Mouse (Mus musculus) midbrain, embryonic 14.5 days (tissue): Measurements from ENCODE around the gene Fbxl17. TPM values are rescaled to one million over a fixed set of nuclear protein-coding genes. Genes with fewer than 3 reads are reported as not detected.

Source experiments
- ATAC-seq: fragments of 200-750 bp; cut with Nextera tagmentation; 2 replicates; pipeline ENCODE4 v1.8.0; 2017; ENCODE audit warnings: moderate number of reproducible peaks, moderate library complexity; ENCODE audit not compliant: low FRiP score, low TSS enrichment
- DNase-seq: peaks from one replicate; pipeline ENCODE4 v3.0.0-alpha.2; 2015
- H3K27ac ChIP-seq: fragments of 300-500 bp; sonication (generic); replicated peaks from 2 replicates; pipeline ENCODE4 v1.5.1; 2014; ENCODE audit warnings: mild to moderate bottlenecking, low read depth, low read length, moderate library complexity
- H3K27me3 ChIP-seq: fragments of 300-500 bp; sonication (generic); 2 replicates; pipeline ENCODE4 v1.6.1; 2014; ENCODE audit warnings: low read length, control low read depth, mixed read lengths; ENCODE audit not compliant: control insufficient read depth, insufficient read depth
- H3K36me3 ChIP-seq: fragments of 300-500 bp; sonication (generic); 2 replicates; pipeline ENCODE4 v1.6.1; 2014; ENCODE audit warnings: low read length, control low read depth; ENCODE audit not compliant: control insufficient read depth, insufficient read depth
- H3K4me1 ChIP-seq: fragments of 300-500 bp; sonication (generic); 2 replicates; pipeline ENCODE4 v1.6.1; 2014; ENCODE audit warnings: mild to moderate bottlenecking, antibody characterized with exemption, low read length, control low read depth; ENCODE audit not compliant: control insufficient read depth, insufficient read depth
- H3K4me2 ChIP-seq: fragments of 300-500 bp; sonication (generic); 2 replicates; pipeline ENCODE4 v1.6.1; 2014; ENCODE audit warnings: mild to moderate bottlenecking, low read length, moderate library complexity
- H3K4me3 ChIP-seq: fragments of 300-500 bp; sonication (generic); replicated peaks from 2 replicates; pipeline ENCODE4 v1.5.1; 2014; ENCODE audit warnings: low read depth, low read length
- H3K9ac ChIP-seq: fragments of 300-500 bp; sonication (generic); replicated peaks from 2 replicates; pipeline ENCODE4 v1.6.1; 2014; ENCODE audit warnings: mild to moderate bottlenecking, low read length, moderate library complexity
- H3K9me3 ChIP-seq: fragments of 300-500 bp; sonication (generic); 2 replicates; pipeline ENCODE4 v1.6.1; 2016; ENCODE audit warnings: low read length, control low read depth, mixed read lengths; ENCODE audit not compliant: control insufficient read depth
- WGBS: fragments of 180-500 bp; shearing (Covaris S2); extraction: QIAGEN DNeasy Blood & Tissue Kit; methylation state at CpG from one replicate; pipeline ENCODE4 v1.1.7; 2014; 5-methylcytosine and 5-hydroxymethylcytosine counted together
- polyA plus RNA-seq: library from polyadenylated mRNA; unstranded; fragments of >200 nt; fragmentation: Nextera tagmentation; extraction: Ambion mirVana; gene quantifications from 2 replicates; pipeline ENCODE4 v1.2.1, GENCODE M21; 2014

The Fbxl17 gene
- polyA plus RNA-seq, 1 experiment from 2014 or later: 53.5 TPM

DNA sequence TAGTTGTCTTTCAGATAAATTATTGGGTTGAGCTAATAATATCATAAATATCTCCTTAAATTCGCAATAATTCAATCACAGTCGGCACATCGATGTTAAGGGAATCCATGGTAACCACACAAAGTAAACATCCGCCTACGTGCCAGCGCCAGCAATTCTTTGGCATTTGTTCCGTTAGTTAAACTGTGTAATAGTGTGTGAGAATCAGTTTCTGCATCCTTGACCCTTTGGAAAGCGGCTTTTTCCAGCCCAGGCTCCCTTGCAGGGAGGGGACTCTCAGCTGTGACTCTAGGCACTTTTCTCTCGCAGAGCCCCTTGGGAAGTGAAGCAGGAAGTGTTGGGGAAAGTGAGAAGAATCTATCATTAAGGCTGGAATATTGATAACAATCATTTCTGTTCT is 314.3 kb downstream of the Fbxl17 start:
- Histone ChIP-seq H3K36me3 (no peaks in the 10 kb centered on the region), H3K27me3 (no peaks in the 10 kb centered on the region), H3K9ac (no peak overlapping the region), H3K27ac (no peak overlapping the region), H3K4me1 (peaks cover 11% of the 10 kb centered on the region), H3K4me3 (no peak overlapping the region), H3K9me3 (no peaks in the 10 kb centered on the region), H3K4me2 (peak overlapping the region; percentile 18)
- ATAC-seq (no peak), DNase-seq (peak; percentile 61)
- 15% methylated on average over 9 of the region's 9 CpGs for WGBS

DNA sequence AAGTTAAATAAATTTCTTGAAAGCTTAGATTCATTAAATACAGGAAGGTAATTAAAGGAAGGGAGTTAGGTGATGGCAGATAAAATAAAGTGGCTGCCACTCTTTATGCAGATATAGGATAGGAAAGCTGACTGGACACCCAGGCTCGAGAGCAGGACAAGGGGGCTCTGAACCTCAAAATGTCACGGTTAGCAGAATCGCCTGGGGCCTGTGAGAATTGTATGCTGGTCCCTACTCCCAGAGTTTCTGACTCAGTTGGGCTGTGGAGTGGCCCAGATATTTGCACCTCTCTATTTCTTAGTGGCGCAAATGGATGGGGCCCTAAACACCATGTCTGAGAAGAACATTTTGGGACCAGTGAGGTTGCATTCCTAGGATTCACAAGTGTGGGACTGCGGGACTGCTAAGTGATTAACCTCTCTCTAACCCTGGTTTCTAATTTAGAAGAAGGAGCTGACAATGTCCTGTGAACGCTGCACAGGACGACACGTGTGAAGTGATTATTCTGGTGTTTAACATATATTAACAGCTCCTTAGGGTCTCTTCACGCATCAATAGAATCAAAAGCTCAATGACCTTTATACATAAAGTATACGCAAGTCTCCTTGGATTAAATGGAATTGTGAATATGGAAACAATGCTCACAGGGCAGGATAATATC is 314.8 kb downstream of the Fbxl17 start:
- Histone ChIP-seq H3K36me3 (no peaks in the 10 kb centered on the region), H3K27ac (no peak overlapping the region), H3K9me3 (no peaks in the 10 kb centered on the region), H3K4me3 (no peak overlapping the region), H3K27me3 (no peaks in the 10 kb centered on the region), H3K9ac (no peak overlapping the region), H3K4me2 (peak overlapping the region; percentile 18), H3K4me1 (peaks cover 11% of the 10 kb centered on the region)
- DNase-seq (no peak), ATAC-seq (no peak)
- 31% methylated on average over 10 of the region's 10 CpGs for WGBS

DNA sequence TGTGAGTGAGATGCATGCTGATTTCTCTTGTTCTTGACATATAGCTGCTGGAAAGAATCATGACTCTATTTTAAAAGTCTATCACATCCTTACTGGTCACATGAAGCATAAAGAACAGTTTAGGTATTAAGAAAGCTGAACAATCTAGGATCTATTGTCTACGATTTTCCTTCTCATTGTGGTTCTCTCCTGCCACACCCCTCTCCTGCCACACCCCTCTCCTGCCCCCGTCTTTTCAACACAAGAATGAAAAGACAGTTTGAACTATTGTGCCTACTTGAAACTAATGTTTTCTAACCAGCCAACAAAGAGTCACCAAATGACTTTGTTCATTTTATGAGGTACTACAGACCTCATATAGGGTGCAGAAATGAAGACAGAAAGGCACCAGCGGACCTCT is 316.4 kb downstream of the Fbxl17 start:
- H3K4me3 ChIP-seq: no peak overlapping the region
- no peak overlapping the region for H3K9ac ChIP-seq
- H3K9me3 ChIP-seq: no peaks in the 10 kb centered on the region
- H3K4me1 ChIP-seq: peaks cover 11% of the 10 kb centered on the region
- H3K4me2 ChIP-seq: no peak overlapping the region
- DNase-seq (no peak), ATAC-seq (no peak)
- H3K36me3 ChIP-seq: no peaks in the 10 kb centered on the region
- 59% methylated on average over 3 of the region's 3 CpGs for WGBS
- no peaks in the 10 kb centered on the region for H3K27me3 ChIP-seq
- H3K27ac ChIP-seq: no peak overlapping the region

DNA sequence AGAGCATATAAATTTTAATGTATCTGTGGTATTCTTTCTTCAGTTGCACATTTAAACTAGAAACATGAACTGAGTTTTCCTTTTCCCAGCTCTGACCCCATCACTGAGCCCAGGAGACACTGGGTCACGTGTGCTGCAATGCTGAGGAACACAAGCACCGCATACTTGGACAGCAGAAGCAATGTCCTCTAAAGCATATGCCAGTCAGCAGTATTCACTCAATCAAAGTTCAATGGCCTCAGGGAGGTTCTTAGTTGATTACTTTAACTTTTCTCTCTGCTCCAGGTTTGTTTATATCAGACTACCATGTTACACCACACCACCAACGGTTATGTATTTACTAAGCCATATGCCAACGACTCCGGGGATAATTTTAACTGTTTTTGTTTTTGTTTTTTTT is 318.2 kb downstream of the Fbxl17 start:
- no peak overlapping the region for H3K4me2 ChIP-seq
- DNase-seq (no peak), ATAC-seq (no peak)
- H3K4me1 ChIP-seq: peaks cover 14% of the 10 kb centered on the region
- H3K27ac ChIP-seq: no peak overlapping the region
- no peaks in the 10 kb centered on the region for H3K27me3 ChIP-seq
- H3K9ac ChIP-seq: no peak overlapping the region
- no peaks in the 10 kb centered on the region for H3K36me3 ChIP-seq
- 90% methylated on average over 5 of the region's 5 CpGs for WGBS
- H3K9me3 ChIP-seq: no peaks in the 10 kb centered on the region
- no peak overlapping the region for H3K4me3 ChIP-seq

DNA sequence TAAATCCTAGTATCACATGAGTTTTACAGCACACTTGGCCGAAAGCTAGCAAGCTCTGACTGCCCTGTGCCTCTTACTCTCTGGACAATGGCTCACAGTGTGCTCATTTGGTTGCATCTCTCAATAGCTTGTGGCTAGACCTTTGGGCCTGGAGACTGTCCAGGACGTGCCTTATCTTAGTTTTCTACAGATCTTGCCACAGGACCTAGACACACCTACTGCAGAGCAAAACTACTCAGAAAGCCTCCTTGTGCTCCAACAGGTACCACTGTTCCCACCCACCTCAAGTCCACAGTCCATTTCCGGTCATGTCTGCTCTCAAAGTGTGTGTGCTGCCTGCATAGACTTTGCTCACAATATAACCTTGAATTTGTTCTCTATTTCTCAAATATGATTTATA is 319.8 kb downstream of the Fbxl17 start:
- no peaks in the 10 kb centered on the region for H3K36me3 ChIP-seq
- 90% methylated on average over 3 of the region's 3 CpGs for WGBS
- no peak overlapping the region for H3K27ac ChIP-seq
- no peak overlapping the region for H3K9ac ChIP-seq
- ATAC-seq: no peak
- no peak for DNase-seq
- H3K4me1 ChIP-seq: peaks cover 18% of the 10 kb centered on the region
- no peaks in the 10 kb centered on the region for H3K27me3 ChIP-seq
- no peak overlapping the region for H3K4me2 ChIP-seq
- no peaks in the 10 kb centered on the region for H3K9me3 ChIP-seq
- no peak overlapping the region for H3K4me3 ChIP-seq

DNA sequence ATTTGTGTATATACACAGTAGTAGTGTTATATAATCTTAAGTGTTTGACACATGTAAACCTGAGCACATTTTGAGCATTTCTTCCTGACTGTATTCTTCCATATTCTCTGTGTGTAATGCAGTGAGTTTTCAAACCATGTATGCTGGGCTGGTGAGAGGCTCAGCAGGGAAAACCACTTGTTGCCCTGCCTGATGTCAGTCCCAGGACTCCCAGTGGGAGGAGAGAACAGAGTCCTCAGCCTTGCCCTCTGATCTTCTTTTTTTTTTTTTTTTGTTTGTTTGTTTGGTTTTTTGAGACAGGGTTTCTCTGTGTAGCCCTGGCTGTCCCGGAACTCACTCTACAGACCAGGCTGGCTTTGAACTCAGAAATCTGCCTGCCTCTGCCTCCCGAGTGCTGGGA is 321.5 kb downstream of the Fbxl17 start:
- no peak overlapping the region for H3K27ac ChIP-seq
- H3K4me3 ChIP-seq: no peak overlapping the region
- no peaks in the 10 kb centered on the region for H3K36me3 ChIP-seq
- no peak for DNase-seq
- no peaks in the 10 kb centered on the region for H3K9me3 ChIP-seq
- peaks cover 20% of the 10 kb centered on the region for H3K4me1 ChIP-seq
- no peak overlapping the region for H3K4me2 ChIP-seq
- H3K27me3 ChIP-seq: no peaks in the 10 kb centered on the region
- ATAC-seq: no peak
- 92% methylated on average over 2 of the region's 2 CpGs for WGBS
- H3K9ac ChIP-seq: no peak overlapping the region

DNA sequence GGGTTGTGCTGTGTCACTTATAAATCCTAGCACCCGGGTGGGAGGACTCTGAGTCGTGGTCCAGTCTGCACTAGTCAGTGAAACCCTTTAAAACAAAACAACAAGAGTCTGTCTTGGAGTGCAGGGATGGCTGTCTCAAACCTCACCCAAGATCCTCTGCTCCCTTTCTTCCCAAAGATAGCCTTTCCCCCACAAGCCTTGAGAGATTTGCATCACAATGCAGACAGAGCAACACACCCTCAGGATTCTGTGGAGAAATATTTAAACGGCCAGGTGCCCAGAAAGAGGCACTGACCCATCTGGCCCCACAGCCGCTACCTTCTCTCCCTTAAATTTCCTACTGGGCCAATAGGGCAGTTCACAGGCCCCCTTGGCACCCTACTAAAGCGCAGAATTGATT is 323.4 kb downstream of the Fbxl17 start:
- H3K9ac ChIP-seq: no peak overlapping the region
- ATAC-seq (peak; percentile 32; the same call in 1 of the 2 replicates), DNase-seq (no peak)
- 33% methylated on average over 5 of the region's 5 CpGs for WGBS
- H3K27me3 ChIP-seq: no peaks in the 10 kb centered on the region
- no peak overlapping the region for H3K4me3 ChIP-seq
- peaks cover 38% of the 10 kb centered on the region for H3K4me1 ChIP-seq
- no peaks in the 10 kb centered on the region for H3K36me3 ChIP-seq
- no peak overlapping the region for H3K4me2 ChIP-seq
- no peak overlapping the region for H3K27ac ChIP-seq
- no peaks in the 10 kb centered on the region for H3K9me3 ChIP-seq

DNA sequence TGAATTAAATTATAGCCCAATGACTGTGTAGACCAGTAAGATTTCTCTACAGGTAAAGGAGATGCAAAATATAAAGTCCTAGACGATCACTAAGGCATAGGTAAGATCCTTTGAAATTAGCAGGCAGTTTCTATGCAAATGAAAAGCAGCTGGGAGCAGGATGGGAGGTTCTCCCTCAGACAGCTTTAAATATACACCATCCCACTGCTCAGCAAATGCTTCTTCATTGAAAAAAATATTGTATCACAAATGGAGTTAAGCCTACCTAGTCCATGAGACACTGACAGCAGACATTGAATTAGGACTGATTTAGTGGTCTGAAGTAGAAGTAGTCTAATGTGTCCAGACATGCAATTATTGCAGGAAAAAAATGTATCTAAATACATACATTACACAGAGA is 327.1 kb downstream of the Fbxl17 start:
- WGBS: 17% methylated on average over 1 of the region's 1 CpGs
- no peaks in the 10 kb centered on the region for H3K27me3 ChIP-seq
- no peaks in the 10 kb centered on the region for H3K9me3 ChIP-seq
- DNase-seq: no peak
- H3K36me3 ChIP-seq: no peaks in the 10 kb centered on the region
- peaks cover 48% of the 10 kb centered on the region for H3K4me1 ChIP-seq
- ATAC-seq: no peak
- H3K4me3 ChIP-seq: no peak overlapping the region
- no peak overlapping the region for H3K9ac ChIP-seq
- peak overlapping the region; percentile 10; the same call in 1 of the 2 replicates for H3K27ac ChIP-seq
- H3K4me2 ChIP-seq: no peak overlapping the region

DNA sequence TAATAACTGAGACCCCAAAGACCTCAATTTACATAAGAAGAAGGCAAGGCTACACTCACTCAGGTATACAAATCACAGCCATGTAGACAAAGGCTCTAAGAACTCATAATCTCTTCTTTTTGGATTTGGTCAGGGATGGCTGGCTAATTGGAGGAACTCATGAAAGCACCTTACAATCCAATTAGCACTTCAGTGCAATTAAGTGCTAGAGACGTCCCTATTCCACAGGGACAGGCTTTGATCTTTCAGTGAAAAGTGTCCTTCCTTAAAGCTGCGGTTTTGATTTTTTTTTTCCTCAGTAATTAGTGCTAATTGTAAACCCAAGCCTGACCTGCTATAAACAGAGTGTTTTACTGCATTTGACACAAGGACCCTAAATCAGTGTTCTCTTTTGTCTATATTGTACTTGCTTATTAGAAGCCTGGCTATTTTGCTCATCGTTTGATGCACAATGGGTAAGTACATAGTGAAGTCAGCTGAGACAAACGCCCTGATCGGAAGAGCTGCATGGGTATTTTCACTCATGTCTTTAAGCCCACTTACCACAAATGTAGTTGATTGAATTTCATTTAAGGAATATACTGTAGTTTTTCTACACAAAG is 327.8 kb downstream of the Fbxl17 start:
- 7% methylated on average over 5 of the region's 5 CpGs for WGBS
- DNase-seq: peak; percentile 80
- Histone ChIP-seq H3K9ac (0 out of 2 replicates have a peak overlapping the region, but pooled peaks have one; percentile 14), H3K27ac (peak overlapping the region; percentile 67), H3K4me3 (no peak overlapping the region), H3K36me3 (no peaks in the 10 kb centered on the region), H3K4me2 (no peak overlapping the region), H3K9me3 (no peaks in the 10 kb centered on the region), H3K4me1 (peaks cover 47% of the 10 kb centered on the region), H3K27me3 (no peaks in the 10 kb centered on the region)
- ATAC-seq: peak; percentile 35; the same call in 1 of the 2 replicates
